Mouse (Mus musculus) megakaryocyte, embryonic 14.5 days (primary cell): ENCODE results near the gene Plekhg2. TPM values are rescaled to one million over a fixed set of nuclear protein-coding genes. Genes with fewer than 3 reads are reported as not detected.

ENCODE experiments used
- H3K27me3 ChIP-seq: replicated peaks from 2 replicates; pipeline ENCODE3; 2012; ENCODE audit warnings: inconsistent platforms
- H3K36me3 ChIP-seq: replicated peaks from 2 replicates; pipeline ENCODE3; 2012; ENCODE audit warnings: low read length, inconsistent platforms, mixed read lengths
- H3K4me1 ChIP-seq: 2 replicates; pipeline ENCODE4 v1.6.1; 2012; ENCODE audit warnings: inconsistent platforms
- H3K4me3 ChIP-seq: replicated peaks from 2 replicates; pipeline ENCODE3; 2012; ENCODE audit warnings: moderate library complexity, mild to moderate bottlenecking, inconsistent platforms
- H3K9me3 ChIP-seq: 2 replicates; pipeline ENCODE4 v1.6.1; 2012; ENCODE audit warnings: inconsistent platforms
- FLI1 ChIP-seq: IDR thresholded peaks from 2 replicates; pipeline ENCODE4 v1.6.1; 2012; ENCODE audit warnings: low read length, inconsistent platforms, mixed read lengths
- GATA1 ChIP-seq: IDR thresholded peaks from 3 replicates; pipeline ENCODE4 v1.6.1; 2012; ENCODE audit warnings: mixed read lengths, low read length, inconsistent platforms, borderline replicate concordance
- polyA plus RNA-seq: library from polyadenylated mRNA; stranded (reverse); fragments of >175 nt; gene quantifications from 2 replicates; pipeline ENCODE4 v1.2.3, GENCODE M21; 2012; ENCODE audit warnings: low replicate concordance; ENCODE audit not compliant: insufficient read depth

Plekhg2 gene
- polyA plus RNA-seq, 1 experiment: 13.5 TPM

- no peaks in the 10 kb centered on the region for H3K9me3 ChIP-seq
- peaks cover 70% of the 10 kb centered on the region for H3K4me1 ChIP-seq
- TF ChIP-seq GATA1: no peak
- TF ChIP-seq FLI1: no peak
- peaks cover 25% of the 10 kb centered on the region for H3K36me3 ChIP-seq
- peak within 1 kb of the TSS; percentile 99 for H3K4me3 ChIP-seq
- H3K27me3 ChIP-seq: no peaks in the 10 kb centered on the region
Measured at GRCm38 (mm10) chr7:28338108-28338998, 34.0 kb downstream of the Plekhg2 start, which contains the start of gene Supt5. Gene Supt5 (minus strand): TSS chr7:28338746.

DNA sequence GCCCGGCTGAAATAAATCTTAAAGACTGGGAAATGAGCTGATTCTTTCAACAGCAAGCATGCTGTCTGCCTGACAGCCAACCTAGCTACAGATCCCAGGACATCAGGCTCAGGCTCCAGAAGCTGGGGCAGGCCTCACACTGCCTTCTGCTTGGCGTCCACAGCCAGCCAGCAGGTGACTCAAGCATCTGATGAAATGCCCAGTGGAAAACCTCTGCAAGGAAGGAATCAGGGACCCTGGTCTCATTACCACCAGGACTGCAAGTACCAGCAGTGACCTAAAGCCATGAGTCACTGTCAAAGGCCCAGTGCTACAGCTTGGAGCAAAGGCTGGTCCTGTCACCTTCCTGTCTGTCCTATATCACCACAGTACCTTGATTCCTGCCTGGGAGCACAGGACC is 36.9 kb downstream of the Plekhg2 start:
- peaks cover 48% of the 10 kb centered on the region for H3K36me3 ChIP-seq
- TF ChIP-seq GATA1: no peak
- TF ChIP-seq FLI1: no peak
- no peaks in the 10 kb centered on the region for H3K27me3 ChIP-seq
- no peaks in the 10 kb centered on the region for H3K9me3 ChIP-seq
- peaks cover 46% of the 10 kb centered on the region for H3K4me1 ChIP-seq
- peak overlapping the region; percentile 19 for H3K4me3 ChIP-seq

DNA sequence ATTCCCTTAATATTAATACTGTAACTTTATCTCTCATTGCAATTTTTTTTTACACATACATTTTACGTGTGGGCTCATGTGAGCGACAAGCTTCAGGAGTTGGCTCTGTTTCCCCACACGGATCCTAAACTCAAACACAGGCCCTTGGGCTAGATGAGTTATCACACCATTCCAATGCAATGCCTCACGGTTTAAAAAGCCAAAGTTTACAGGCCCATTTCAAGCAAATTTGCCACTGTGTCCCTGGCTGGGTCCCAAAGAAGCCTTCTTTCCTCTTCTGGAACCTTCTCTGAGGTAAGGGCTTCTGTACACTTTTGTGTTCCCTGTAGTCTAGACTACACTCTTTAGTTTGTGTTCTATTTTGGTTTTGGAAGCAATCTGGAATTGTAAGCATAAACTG is 37.9 kb downstream of the Plekhg2 start:
- Histone ChIP-seq H3K4me1 (peaks cover 44% of the 10 kb centered on the region), H3K36me3 (peaks cover 57% of the 10 kb centered on the region), H3K4me3 (no peak overlapping the region), H3K9me3 (no peaks in the 10 kb centered on the region), H3K27me3 (no peaks in the 10 kb centered on the region)
- TF ChIP-seq FLI1 (no peak), GATA1 (no peak)

- H3K9me3 ChIP-seq: no peaks in the 10 kb centered on the region
- H3K4me1 ChIP-seq: peaks cover 25% of the 10 kb centered on the region
- no peak for TF ChIP-seq FLI1
- no peak for TF ChIP-seq GATA1
- no peak overlapping the region for H3K4me3 ChIP-seq
- peaks cover 92% of the 10 kb centered on the region for H3K36me3 ChIP-seq
- H3K27me3 ChIP-seq: no peaks in the 10 kb centered on the region
Measured at GRCm38 (mm10) chr7:28328260-28328659, 44.1 kb downstream of the Plekhg2 start.

GRCm38 (mm10) chr7:28326457-28326856 is 45.9 kb downstream of the Plekhg2 start:
- Histone ChIP-seq H3K9me3 (no peaks in the 10 kb centered on the region), H3K27me3 (no peaks in the 10 kb centered on the region), H3K36me3 (peaks cover 98% of the 10 kb centered on the region), H3K4me1 (peaks cover 39% of the 10 kb centered on the region), H3K4me3 (no peak overlapping the region)
- no peak for TF ChIP-seq FLI1
- TF ChIP-seq GATA1: no peak

DNA sequence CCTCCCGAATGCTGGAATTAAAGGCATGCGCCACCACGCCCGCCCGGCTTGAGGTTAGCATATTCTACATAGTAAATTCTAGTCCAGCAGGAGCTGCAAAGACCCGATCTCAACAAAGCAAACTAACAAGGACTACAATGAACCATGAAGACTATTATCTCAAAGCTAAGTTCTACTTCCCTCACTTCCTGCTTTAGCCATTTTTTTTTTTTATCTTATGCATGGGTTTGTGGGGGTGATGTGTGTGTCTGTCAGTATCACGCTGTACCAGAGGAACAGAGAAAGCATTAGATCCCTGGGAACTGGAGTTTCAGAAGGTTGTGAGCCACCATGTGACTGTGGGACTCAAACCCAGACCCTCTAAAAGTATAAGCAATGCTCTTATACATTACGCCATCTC is 47.1 kb downstream of the Plekhg2 start:
- TF ChIP-seq GATA1 (no peak), FLI1 (no peak)
- peaks cover 98% of the 10 kb centered on the region for H3K36me3 ChIP-seq
- H3K4me3 ChIP-seq: peak overlapping the region; percentile 26
- H3K4me1 ChIP-seq: peaks cover 39% of the 10 kb centered on the region
- H3K9me3 ChIP-seq: no peaks in the 10 kb centered on the region
- no peaks in the 10 kb centered on the region for H3K27me3 ChIP-seq

DNA sequence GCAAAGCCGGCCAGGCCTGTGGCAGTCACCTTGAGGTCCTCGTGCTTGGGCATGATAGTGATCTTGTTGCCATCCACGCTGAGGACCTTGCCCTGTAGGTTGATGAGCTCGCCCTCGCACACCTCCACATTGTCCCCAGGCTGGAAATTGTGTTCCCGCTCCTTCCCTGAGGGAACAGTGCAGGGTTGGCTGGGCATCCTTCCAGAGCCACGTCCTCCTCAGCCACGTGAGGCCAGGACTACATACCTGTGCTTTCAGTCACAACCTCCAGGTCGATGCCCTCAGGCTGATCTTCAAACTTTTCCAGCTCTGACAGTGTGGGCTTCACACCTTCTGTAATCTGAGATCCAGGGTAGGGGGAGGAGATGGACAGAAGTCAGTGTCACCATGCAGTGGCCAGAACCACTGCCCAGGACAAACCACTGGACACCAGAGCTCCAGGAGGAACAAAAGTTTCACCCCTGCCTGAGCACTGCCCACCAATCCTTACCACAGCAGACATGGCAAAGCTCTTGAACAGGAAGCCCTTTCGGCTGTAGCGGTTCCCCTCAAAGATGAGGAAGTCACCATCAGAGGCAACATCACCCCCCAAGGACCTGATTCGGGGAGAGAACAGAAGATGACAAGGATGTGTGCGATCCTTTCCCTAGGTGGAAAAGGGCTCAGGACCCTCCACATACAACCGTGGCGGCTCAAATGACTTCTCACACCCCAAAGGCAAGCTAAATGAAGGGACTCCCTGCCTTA is 50.3 kb downstream of the Plekhg2 start:
- peaks cover 100% of the 10 kb centered on the region for H3K36me3 ChIP-seq
- no peak overlapping the region for H3K4me3 ChIP-seq
- TF ChIP-seq FLI1: no peak
- H3K4me1 ChIP-seq: peaks cover 37% of the 10 kb centered on the region
- no peaks in the 10 kb centered on the region for H3K27me3 ChIP-seq
- no peaks in the 10 kb centered on the region for H3K9me3 ChIP-seq

GRCm38 (mm10) chr7:28318714-28319113 is 53.7 kb downstream of the Plekhg2 start:
- no peak overlapping the region for H3K4me3 ChIP-seq
- TF ChIP-seq GATA1: no peak
- no peak for TF ChIP-seq FLI1
- no peaks in the 10 kb centered on the region for H3K27me3 ChIP-seq
- peaks cover 98% of the 10 kb centered on the region for H3K36me3 ChIP-seq
- peaks cover 16% of the 10 kb centered on the region; the same call in 1 of the 2 replicates for H3K4me1 ChIP-seq
- H3K9me3 ChIP-seq: no peaks in the 10 kb centered on the region

DNA sequence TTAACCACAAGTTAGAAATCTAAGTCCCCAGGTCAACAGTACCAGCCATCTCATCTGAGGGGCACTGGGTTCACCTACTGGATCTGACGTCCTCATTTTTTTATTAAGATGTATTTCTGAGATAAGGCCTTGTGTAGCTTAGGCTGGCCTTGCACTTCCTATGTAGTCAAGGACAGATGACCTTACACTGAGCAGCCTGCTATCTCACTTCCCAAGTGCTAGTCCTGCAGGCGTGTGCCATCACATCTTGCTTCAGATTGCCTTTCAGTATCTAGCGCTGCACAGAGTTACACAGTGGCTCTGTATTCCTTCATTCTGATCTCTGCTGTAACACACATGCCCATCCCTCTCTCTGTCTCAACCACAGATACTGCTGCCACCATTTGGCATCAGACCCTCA is 54.4 kb downstream of the Plekhg2 start:
- H3K4me3 ChIP-seq: no peak overlapping the region
- peaks cover 17% of the 10 kb centered on the region for H3K4me1 ChIP-seq
- H3K27me3 ChIP-seq: no peaks in the 10 kb centered on the region
- H3K36me3 ChIP-seq: peaks cover 91% of the 10 kb centered on the region
- no peaks in the 10 kb centered on the region for H3K9me3 ChIP-seq
- TF ChIP-seq GATA1 (no peak), FLI1 (no peak)
